Mouse (Mus musculus) cortical plate, adult 2 months (tissue): Measurements from ENCODE around the gene Bicc1.

Experiments used
- CTCF ChIP-seq: fragments of 200-500 bp; IDR thresholded peaks from 2 replicates; pipeline ENCODE4 v1.5.1; 2011; ENCODE audit warnings: mild to moderate bottlenecking, control low read depth, low read length; ENCODE audit not compliant: insufficient read depth; ENCODE audit errors: extremely low read depth
- POLR2A ChIP-seq: fragments of 200-500 bp; IDR thresholded peaks from 2 replicates; pipeline ENCODE4 v1.6.1; 2011; ENCODE audit warnings: mild to moderate bottlenecking, low read length, control low read depth; ENCODE audit not compliant: insufficient read depth; ENCODE audit errors: extremely low read depth

- TF ChIP-seq CTCF (no peak), POLR2A (no peak)
Measured at GRCm38 (mm10) chr10:71025131-71025894, 134.2 kb downstream of the Bicc1 start.
